Mouse (Mus musculus) fibroblast of lung, adult 2 months (primary cell): ENCODE measurements around the gene Fam117b.

Experiments
- DNase-seq: peaks from one replicate; pipeline ENCODE4 v3.0.0-alpha.2; 2011; ENCODE audit warnings: low read depth

Gene Fam117b

GRCm38 (mm10) chr1:59912413-59913157 lies at the start of gene Fam117b:
Gene Fam117b, plus strand, starts transcription at chr1:59913006.
- DNase-seq: peak; percentile 90

GRCm38 (mm10) chr1:59868041-59868440 lies 44.8 kb upstream of the Fam117b start:
- DNase-seq: no peak

GRCm38 (mm10) chr1:59874023-59874422 lies 38.8 kb upstream of the Fam117b start:
- no peak for DNase-seq

- DNase-seq: no peak
These were observed 34.7 kb upstream of the Fam117b start for GRCm38 (mm10) chr1:59878098-59878497.

- peak; percentile 42 for DNase-seq
These were observed 29.3 kb upstream of the Fam117b start for GRCm38 (mm10) chr1:59883349-59884134.

GRCm38 (mm10) chr1:59886899-59887298 lies 25.9 kb upstream of the Fam117b start:
- peak; percentile 13 for DNase-seq

- DNase-seq: no peak
These were observed 24.8 kb upstream of the Fam117b start for GRCm38 (mm10) chr1:59888018-59888417.

- no peak for DNase-seq
These were observed 21.6 kb upstream of the Fam117b start for GRCm38 (mm10) chr1:59891185-59891584.

- DNase-seq: no peak
These were observed 20.0 kb upstream of the Fam117b start for GRCm38 (mm10) chr1:59892777-59893176.

- DNase-seq: no peak
These were observed 18.8 kb upstream of the Fam117b start for GRCm38 (mm10) chr1:59894025-59894424.

GRCm38 (mm10) chr1:59895456-59895855 lies 17.4 kb upstream of the Fam117b start:
- no peak for DNase-seq

- DNase-seq: no peak
These were observed 15.5 kb upstream of the Fam117b start for GRCm38 (mm10) chr1:59897147-59897798.

- DNase-seq: no peak
These were observed 13.1 kb upstream of the Fam117b start for GRCm38 (mm10) chr1:59899679-59900078.

- DNase-seq: no peak
These were observed 11.5 kb upstream of the Fam117b start for GRCm38 (mm10) chr1:59901082-59901876.

- no peak for DNase-seq
These were observed 10.2 kb upstream of the Fam117b start for GRCm38 (mm10) chr1:59902634-59903033.

- DNase-seq: no peak
These were observed 8.0 kb upstream of the Fam117b start for GRCm38 (mm10) chr1:59904630-59905295.

GRCm38 (mm10) chr1:59905916-59906315 lies 6.9 kb upstream of the Fam117b start:
- no peak for DNase-seq

- DNase-seq: no peak
These were observed 5.8 kb upstream of the Fam117b start for GRCm38 (mm10) chr1:59906819-59907521.

GRCm38 (mm10) chr1:59907700-59908099 lies 5.1 kb upstream of the Fam117b start:
- no peak for DNase-seq

- no peak for DNase-seq
These were observed 1.9 kb upstream of the Fam117b start for GRCm38 (mm10) chr1:59910941-59911340.
